Mouse (Mus musculus) ES-E14 (cell line): ENCODE measurements around the gene Arhgef1.

Experiments
- CHD2 ChIP-seq: IDR thresholded peaks from 2 replicates; pipeline ENCODE4 v1.6.1; 2014; ENCODE audit warnings: mild to moderate bottlenecking, low read depth, low read length, inconsistent platforms
- MAFK ChIP-seq: IDR thresholded peaks from 2 replicates; pipeline ENCODE4 v1.6.1; 2014; ENCODE audit warnings: mild to moderate bottlenecking, low read depth, low read length, inconsistent platforms; ENCODE audit not compliant: insufficient read depth
- ZC3H11A ChIP-seq: IDR thresholded peaks from 2 replicates; pipeline ENCODE4 v1.6.1; 2012; ENCODE audit warnings: low read depth, mild to moderate bottlenecking, inconsistent platforms, low read length, borderline replicate concordance
- ZNF384 ChIP-seq: IDR thresholded peaks from 2 replicates; pipeline ENCODE4 v1.6.1; 2012; ENCODE audit warnings: low read depth, low read length, inconsistent platforms

DNA sequence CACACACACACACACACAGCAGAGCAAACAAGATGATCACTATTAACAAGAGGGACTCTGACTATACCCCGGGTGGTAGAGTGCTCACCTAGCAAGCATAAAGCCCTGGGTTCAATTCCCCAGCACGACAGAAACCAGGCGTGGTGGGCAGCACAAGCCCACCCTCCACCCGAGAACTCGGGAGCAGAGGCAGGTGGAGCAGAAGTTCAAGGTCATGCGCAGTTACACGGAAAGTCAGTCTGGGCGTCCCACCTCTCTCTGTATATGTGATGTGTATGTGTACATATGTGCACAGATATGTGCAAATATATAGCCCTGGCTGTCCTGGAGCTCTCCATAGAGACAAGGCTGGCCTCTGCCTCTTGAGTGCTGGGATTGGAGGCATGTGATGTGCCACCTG is 65.3 kb downstream of the Arhgef1 start:
- TF ChIP-seq MAFK (no peak), ZNF384 (no peak), CHD2 (no peak), ZC3H11A (no peak)
